Mouse (Mus musculus) ES-Bruce4 (cell line): ENCODE data around the gene Fgfr2.

Experiments used
- CTCF ChIP-seq: IDR thresholded peaks from one replicate; pipeline ENCODE4 v1.8.1; 2011; ENCODE audit warnings: low read depth, low read length
- EP300 ChIP-seq: IDR thresholded peaks from 2 replicates; pipeline ENCODE4 v1.6.1; 2011; ENCODE audit warnings: low read depth, low read length; ENCODE audit not compliant: insufficient read depth

DNA sequence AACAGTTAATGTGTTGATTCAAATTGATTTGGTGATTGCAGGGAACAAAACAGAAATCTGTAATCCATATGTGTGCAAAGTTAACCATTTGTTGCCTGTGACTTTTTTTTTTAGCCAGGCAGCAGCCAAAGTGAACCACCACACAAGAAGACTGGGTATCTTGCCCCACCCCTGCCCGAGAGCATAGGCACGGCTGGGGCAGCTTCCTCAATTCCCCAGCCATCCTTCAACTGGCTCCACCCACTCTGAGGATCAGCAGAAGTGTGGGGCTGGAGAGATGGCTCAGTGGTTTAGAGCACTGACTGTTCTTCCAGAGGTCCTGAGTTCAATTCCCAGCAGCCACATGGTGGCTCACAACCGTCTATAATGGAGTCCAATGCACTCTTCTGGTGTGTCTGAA is 581.6 kb downstream of the Fgfr2 start:
- TF ChIP-seq EP300 (no peak), CTCF (no peak)
